Mouse (Mus musculus) MEL (cell line): ENCODE results near the gene Eif2s2. TPM values are rescaled to one million over a fixed set of nuclear protein-coding genes. Genes with fewer than 3 reads are reported as not detected.

Source experiments
- DNase-seq: peaks from one replicate; pipeline ENCODE4 v3.0.0; 2011; ENCODE audit warnings: low read depth, low spot score
- H3K27ac ChIP-seq: 2 replicates; pipeline ENCODE4 v1.5.1; 2012; ENCODE audit warnings: low read depth, mild to moderate bottlenecking, control low read depth, low read length, moderate library complexity; ENCODE audit not compliant: control insufficient read depth
- H3K27me3 ChIP-seq, 2 experiments: fragments of 150-350 bp in 1 of 2; sonication (generic) in 1 of 2; 2 replicates each; pipeline ENCODE4 v1.6.1; 2012; ENCODE audit warnings: low read length in 2 of 2, mild to moderate bottlenecking in 2 of 2, improper control_type of control experiment in 1 of 2, moderate library complexity in 1 of 2; ENCODE audit not compliant: insufficient read depth in 2 of 2, control insufficient read depth in 1 of 2
- H3K36me3 ChIP-seq, 2 experiments: 2 replicates each; pipeline ENCODE4 v1.6.1; 2012 to 2014; ENCODE audit warnings: low read length in 2 of 2, improper control_type of control experiment in 1 of 2, inconsistent platforms in 1 of 2, mild to moderate bottlenecking in 1 of 2; ENCODE audit not compliant: insufficient read depth in 2 of 2, control insufficient read depth in 1 of 2
- H3K4me1 ChIP-seq, 2 experiments: fragments of 150-350 bp in 1 of 2; sonication (generic) in 1 of 2; 2 replicates each; pipeline ENCODE4 v1.6.1; 2012; ENCODE audit warnings: low read length in 2 of 2, improper control_type of control experiment in 1 of 2, mild to moderate bottlenecking in 1 of 2; ENCODE audit not compliant: insufficient read depth in 2 of 2, control insufficient read depth in 1 of 2
- H3K4me3 ChIP-seq, 2 experiments: fragments of 150-350 bp in 1 of 2; sonication (generic) in 1 of 2; 2 replicates each; pipeline ENCODE4 v1.5.1; 2012; ENCODE audit warnings: low read depth in 2 of 2, low read length in 2 of 2, mild to moderate bottlenecking in 2 of 2, moderate library complexity in 2 of 2, control low read depth in 1 of 2, improper control_type of control experiment in 1 of 2; ENCODE audit not compliant: control insufficient read depth in 1 of 2, insufficient read depth in 1 of 2
- H3K79me2 ChIP-seq: 2 replicates; pipeline ENCODE4 v1.6.1; 2012; ENCODE audit warnings: mild to moderate bottlenecking, low read length, moderate library complexity; ENCODE audit not compliant: control insufficient read depth, poor library complexity, insufficient read depth
- H3K9ac ChIP-seq: 2 replicates; pipeline ENCODE4 v1.6.1; 2012; ENCODE audit warnings: low read depth, mild to moderate bottlenecking, control low read depth, low read length, moderate library complexity; ENCODE audit not compliant: control insufficient read depth, poor library complexity, severe bottlenecking
- H3K9me3 ChIP-seq: fragments of 150-350 bp; sonication (generic); replicated peaks from 2 replicates; pipeline ENCODE4 v1.6.1; 2012; ENCODE audit warnings: mild to moderate bottlenecking, low read length, improper control_type of control experiment, moderate library complexity; ENCODE audit not compliant: insufficient read depth
- BHLHE40 ChIP-seq: IDR thresholded peaks from 2 replicates; pipeline ENCODE4 v1.6.1; 2012; ENCODE audit warnings: low read depth, mild to moderate bottlenecking, inconsistent platforms, low read length, improper control_type of control experiment, borderline replicate concordance
- CHD2 ChIP-seq: IDR thresholded peaks from 2 replicates; pipeline ENCODE4 v1.6.1; 2011; ENCODE audit warnings: low read length, improper control_type of control experiment
- CTCF ChIP-seq, 3 experiments: IDR thresholded peaks in 2 of 3; conservative IDR thresholded peaks in 1 of 3; 2 replicates each; pipeline ENCODE4 v1.5.1; 2011 to 2012; ENCODE audit warnings: low read length in 3 of 3, low read depth in 2 of 3, mild to moderate bottlenecking in 2 of 3, improper control_type of control experiment in 1 of 3, inconsistent platforms in 1 of 3, mixed read lengths in 1 of 3, moderate library complexity in 1 of 3; ENCODE audit not compliant: control insufficient read depth in 1 of 3, insufficient read depth in 1 of 3, poor library complexity in 1 of 3, severe bottlenecking in 1 of 3
- E2F4 ChIP-seq: IDR thresholded peaks from 2 replicates; pipeline ENCODE4 v1.6.1; 2011; ENCODE audit warnings: low read depth, low read length, improper control_type of control experiment, borderline replicate concordance
- ELF1 ChIP-seq: IDR thresholded peaks from 2 replicates; pipeline ENCODE4 v1.6.1; 2014; ENCODE audit warnings: low read depth, mild to moderate bottlenecking, inconsistent platforms, low read length, improper control_type of control experiment, moderate library complexity
- EP300 ChIP-seq, 2 experiments: IDR thresholded peaks; 2 replicates each; pipeline ENCODE4 v1.6.1; 2011; ENCODE audit warnings: improper control_type of control experiment in 2 of 2, low read length in 2 of 2, low read depth in 1 of 2, mild to moderate bottlenecking in 1 of 2
- ETS1 ChIP-seq: IDR thresholded peaks from 2 replicates; pipeline ENCODE4 v1.6.1; 2012; ENCODE audit warnings: low read depth, mild to moderate bottlenecking, inconsistent platforms, low read length, improper control_type of control experiment, moderate library complexity
- GABPA ChIP-seq: IDR thresholded peaks from 2 replicates; pipeline ENCODE4 v1.6.1; 2012; ENCODE audit warnings: low read depth, mild to moderate bottlenecking, inconsistent platforms, low read length, improper control_type of control experiment, moderate library complexity
- HCFC1 ChIP-seq: IDR thresholded peaks from 2 replicates; pipeline ENCODE4 v1.6.1; 2012; ENCODE audit warnings: low read depth, mild to moderate bottlenecking, inconsistent platforms, low read length, improper control_type of control experiment, moderate library complexity
- JUND ChIP-seq: IDR thresholded peaks from 2 replicates; pipeline ENCODE4 v1.6.1; 2011; ENCODE audit warnings: low read depth, mild to moderate bottlenecking, improper control_type of control experiment, low read length
- MAX ChIP-seq: IDR thresholded peaks from 2 replicates; pipeline ENCODE4 v1.6.1; 2011; ENCODE audit warnings: low read length, improper control_type of control experiment
- MAZ ChIP-seq: IDR thresholded peaks from 2 replicates; pipeline ENCODE4 v1.6.1; 2012; ENCODE audit warnings: low read depth, mild to moderate bottlenecking, inconsistent platforms, low read length, improper control_type of control experiment
- MXI1 ChIP-seq: IDR thresholded peaks from 2 replicates; pipeline ENCODE4 v1.6.1; 2011; ENCODE audit warnings: mild to moderate bottlenecking, low read depth, low read length, improper control_type of control experiment
- MYC ChIP-seq: IDR thresholded peaks from 2 replicates; pipeline ENCODE4 v1.6.1; 2011; ENCODE audit warnings: low read depth, mild to moderate bottlenecking, low read length, improper control_type of control experiment, moderate library complexity
- NELFE ChIP-seq: IDR thresholded peaks from 2 replicates; pipeline ENCODE4 v1.6.1; 2011; ENCODE audit warnings: low read depth, low read length, improper control_type of control experiment
- NRF1 ChIP-seq: IDR thresholded peaks from 2 replicates; pipeline ENCODE4 v1.6.1; 2014; ENCODE audit warnings: low read depth, mild to moderate bottlenecking, inconsistent platforms, low read length, improper control_type of control experiment, moderate library complexity; ENCODE audit not compliant: poor library complexity, insufficient read depth, severe bottlenecking
- POLR2A ChIP-seq, 2 experiments: IDR thresholded peaks; 2 replicates each; pipeline ENCODE4 v1.6.1; 2011 to 2012; ENCODE audit warnings: low read length in 2 of 2, mild to moderate bottlenecking in 2 of 2, control low read depth in 1 of 2, improper control_type of control experiment in 1 of 2, low read depth in 1 of 2, moderate library complexity in 1 of 2; ENCODE audit not compliant: control insufficient read depth in 1 of 2, insufficient read depth in 1 of 2, poor library complexity in 1 of 2
- RAD21 ChIP-seq: IDR thresholded peaks from 2 replicates; pipeline ENCODE4 v1.6.1; 2011; ENCODE audit warnings: mild to moderate bottlenecking, low read depth, low read length, improper control_type of control experiment
- RCOR1 ChIP-seq: IDR thresholded peaks from 2 replicates; pipeline ENCODE4 v1.6.1; 2012; ENCODE audit warnings: low read depth, mild to moderate bottlenecking, inconsistent platforms, low read length, improper control_type of control experiment
- TCF12 ChIP-seq: IDR thresholded peaks from 2 replicates; pipeline ENCODE4 v1.6.1; 2014; ENCODE audit warnings: low read depth, mild to moderate bottlenecking, inconsistent platforms, low read length, improper control_type of control experiment, moderate library complexity
- UBTF ChIP-seq: IDR thresholded peaks from 2 replicates; pipeline ENCODE4 v1.6.1; 2012; ENCODE audit warnings: low read depth, mild to moderate bottlenecking, inconsistent platforms, low read length, improper control_type of control experiment, moderate library complexity, borderline replicate concordance; ENCODE audit not compliant: insufficient read depth
- USF1 ChIP-seq: IDR thresholded peaks from 2 replicates; pipeline ENCODE4 v1.6.1; 2014; ENCODE audit warnings: low read depth, mild to moderate bottlenecking, inconsistent platforms, low read length, improper control_type of control experiment, moderate library complexity
- ZC3H11A ChIP-seq: IDR thresholded peaks from 2 replicates; pipeline ENCODE4 v1.6.1; 2012; ENCODE audit warnings: low read depth, mild to moderate bottlenecking, inconsistent platforms, low read length, improper control_type of control experiment
- ZMIZ1 ChIP-seq: IDR thresholded peaks from 2 replicates; pipeline ENCODE4 v1.6.1; 2012; ENCODE audit warnings: low read depth, mild to moderate bottlenecking, inconsistent platforms, low read length, improper control_type of control experiment, moderate library complexity
- ZNF384 ChIP-seq: IDR thresholded peaks from 2 replicates; pipeline ENCODE4 v1.6.1; 2012; ENCODE audit warnings: low read depth, mild to moderate bottlenecking, inconsistent platforms, low read length, improper control_type of control experiment
- polyA plus RNA-seq, 2 experiments: library from polyadenylated mRNA; stranded (reverse) in 1 of 2; unstranded in 1 of 2; fragments of >175 nt in 1 of 2; fragments of >200 nt in 1 of 2; gene quantifications; 2 replicates each; pipeline versions ENCODE4 v1.2.1 to v1.2.4; 2012; ENCODE audit warnings: low replicate concordance in 2 of 2, low read depth in 1 of 2; ENCODE audit not compliant: insufficient read length in 2 of 2, insufficient read depth in 1 of 2, missing spikeins in 1 of 2
- total RNA-seq: library from RNA; depleted of rRNA; stranded (reverse); fragments of 300-350 nt; gene quantifications from 2 replicates; pipeline ENCODE4 v1.2.3, GENCODE M21; 2012

Gene Eif2s2
- total and polyA plus RNA-seq, 3 experiments, result 105 to 274 (median 172) TPM

DNA sequence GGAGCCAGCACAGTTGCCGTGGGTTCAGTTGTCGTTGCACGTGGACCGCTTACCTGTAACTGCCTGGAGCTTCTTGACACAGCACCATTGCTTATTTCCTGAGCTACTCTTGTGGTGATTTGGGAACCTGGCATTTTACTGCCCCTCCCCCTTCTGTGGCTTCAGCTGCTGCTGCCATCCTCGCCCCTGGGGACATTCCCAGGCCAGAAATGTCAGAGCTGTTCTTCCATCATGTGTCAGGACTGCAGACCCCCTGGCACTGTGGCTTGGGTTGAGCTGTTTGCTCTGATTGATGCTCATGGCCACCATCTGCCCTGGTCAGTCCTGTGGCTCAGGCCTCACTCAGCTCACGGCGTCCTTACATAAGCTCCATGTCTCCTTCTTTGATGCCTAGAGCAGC is 28.2 kb upstream of the Eif2s2 start:
- Histone ChIP-seq H3K36me3 (no peaks in the 10 kb centered on the region), H3K9me3 (no peaks in the 10 kb centered on the region), H3K4me3 (no peak overlapping the region), H3K9ac (no peak overlapping the region), H3K79me2 (no peaks in the 10 kb centered on the region), H3K4me1 (no peaks in the 10 kb centered on the region), H3K27ac (no peak overlapping the region), H3K27me3 (peaks cover 3 to 16% of the 10 kb centered on the region in 2 experiments)
- no peak for DNase-seq
- no peak for TF ChIP-seq MAZ

DNA sequence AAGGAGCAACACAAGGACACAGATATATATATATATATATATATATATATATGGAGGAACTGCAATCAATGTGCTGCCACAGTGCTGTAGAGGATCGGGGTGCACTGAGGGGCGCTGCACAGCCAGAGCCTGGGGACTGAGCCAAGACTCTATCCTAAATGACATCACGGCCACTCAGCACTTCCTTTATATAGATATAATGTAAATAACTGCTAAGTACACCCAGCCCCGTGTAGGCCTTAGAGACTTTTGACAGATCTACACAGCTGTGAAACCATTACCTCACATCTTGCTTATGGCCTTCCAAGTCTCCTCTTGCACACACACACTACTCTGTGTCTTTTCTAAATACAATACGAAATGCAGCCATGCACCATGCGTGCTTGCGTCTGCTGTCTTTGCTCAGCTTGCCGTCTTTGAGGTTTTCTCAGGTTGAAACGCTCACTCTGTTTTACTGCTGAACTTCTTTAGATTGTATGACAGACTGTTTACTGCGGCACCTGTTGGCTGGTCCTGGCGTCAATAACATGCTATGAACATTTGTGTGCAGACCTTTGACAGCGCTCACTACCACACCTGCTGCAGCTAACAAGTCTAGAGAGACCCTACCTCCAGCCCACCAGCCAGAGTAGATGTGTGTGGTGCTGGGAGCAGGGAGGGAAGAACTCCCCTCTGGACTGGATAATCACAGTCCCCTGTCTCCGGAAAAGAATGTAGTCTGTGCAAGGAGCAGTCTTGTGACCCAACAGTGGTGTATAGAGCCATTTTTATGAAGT is 25.3 kb upstream of the Eif2s2 start:
- Histone ChIP-seq H3K79me2 (no peaks in the 10 kb centered on the region), H3K4me1 (no peaks in the 10 kb centered on the region; a peak in 1 of 4 replicates), H3K9ac (no peak overlapping the region), H3K36me3 (no peaks in the 10 kb centered on the region), H3K4me3 (no peak overlapping the region), H3K27ac (no peak overlapping the region), H3K27me3 (peaks cover 7 to 12% of the 10 kb centered on the region in 2 experiments), H3K9me3 (no peaks in the 10 kb centered on the region)
- TF ChIP-seq MXI1 (no peak), ZNF384 (no peak), USF1 (no peak), E2F4 (no peak), BHLHE40 (no peak), NRF1 (no peak), TCF12 (no peak), ZMIZ1 (no peak), NELFE (no peak), MYC (no peak), CTCF (IDR thresholded peaks at IDR 0.05 in 2 of 3, conservative IDR thresholded peaks at IDR 0.05 in 1 of 3; ENCODE audit: control insufficient read depth in 1 of 3, insufficient read depth in 1 of 3, low read depth in 2 of 3, low read length in 3 of 3, poor library complexity in 1 of 3, severe bottlenecking in 1 of 3) (no peak), ELF1 (no peak)
- peak; percentile 43 for DNase-seq

DNA sequence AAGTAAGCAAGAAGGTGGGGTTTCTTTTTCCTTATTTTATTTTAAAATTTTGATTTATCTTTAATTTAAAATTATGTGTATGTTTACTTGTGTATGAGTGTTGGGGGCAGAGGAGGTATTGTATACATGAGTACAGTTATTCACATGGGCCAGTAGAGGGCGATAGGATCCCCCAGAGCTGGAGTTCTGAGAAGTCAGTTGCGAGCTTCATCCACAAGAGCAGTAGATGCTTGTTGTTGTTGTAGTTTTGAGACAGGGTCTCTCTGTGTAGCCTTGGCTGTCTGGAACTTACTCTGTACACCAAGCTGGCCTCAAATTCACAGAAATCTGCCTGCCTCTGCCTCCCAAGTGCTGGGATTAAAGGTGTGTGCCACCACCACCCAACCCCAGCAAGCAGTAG is 23.8 kb upstream of the Eif2s2 start:
- H3K27ac ChIP-seq, result no peak overlapping the region
- peak; percentile 84 for DNase-seq
- no peaks in the 10 kb centered on the region; a peak in 1 of 4 replicates for H3K4me1 ChIP-seq
- no peak overlapping the region for H3K4me3 ChIP-seq
- H3K36me3 ChIP-seq, result no peaks in the 10 kb centered on the region
- no peaks in the 10 kb centered on the region for H3K79me2 ChIP-seq
- H3K27me3 ChIP-seq, result peaks cover 7 to 12% of the 10 kb centered on the region in 2 experiments
- H3K9me3 ChIP-seq, result no peaks in the 10 kb centered on the region
- no peak overlapping the region for H3K9ac ChIP-seq
- no peak for TF ChIP-seq TCF12
- TF ChIP-seq UBTF, result no peak
- peak; percentile 58 for TF ChIP-seq RAD21
- peak; percentile 27; the same call in 1 of the 2 replicates for TF ChIP-seq ZC3H11A
- TF ChIP-seq EP300 (IDR thresholded peaks at IDR 0.05; ENCODE audit: low read depth in 1 of 2, low read length in 2 of 2), result no peak
- no peak for TF ChIP-seq ETS1
- no peak for TF ChIP-seq CHD2
- no peak for TF ChIP-seq POLR2A (IDR thresholded peaks at IDR 0.05; ENCODE audit: control insufficient read depth in 1 of 2, insufficient read depth in 1 of 2, low read depth in 1 of 2, low read length in 2 of 2, poor library complexity in 1 of 2)
- no peak for TF ChIP-seq HCFC1
- no peak for TF ChIP-seq ELF1
- TF ChIP-seq MAX, result no peak
- TF ChIP-seq GABPA, result no peak
- TF ChIP-seq CTCF (IDR thresholded peaks at IDR 0.05 in 2 of 3, conservative IDR thresholded peaks at IDR 0.05 in 1 of 3; ENCODE audit: control insufficient read depth in 1 of 3, insufficient read depth in 1 of 3, low read depth in 2 of 3, low read length in 3 of 3, poor library complexity in 1 of 3, severe bottlenecking in 1 of 3), result peak; percentile 69 to 79 (median 70)
- TF ChIP-seq JUND, result no peak
- TF ChIP-seq USF1, result no peak
- no peak for TF ChIP-seq RCOR1
